Mouse (Mus musculus): ENCODE results near the gene Atxn7l1. TPM values are rescaled to one million over a fixed set of nuclear protein-coding genes. Genes with fewer than 3 reads are reported as not detected.

The Atxn7l1 gene
- total RNA-seq, 4 experiments from 2014 or later, result 20.2 to 22.4 (median 20.7) TPM

DNA sequence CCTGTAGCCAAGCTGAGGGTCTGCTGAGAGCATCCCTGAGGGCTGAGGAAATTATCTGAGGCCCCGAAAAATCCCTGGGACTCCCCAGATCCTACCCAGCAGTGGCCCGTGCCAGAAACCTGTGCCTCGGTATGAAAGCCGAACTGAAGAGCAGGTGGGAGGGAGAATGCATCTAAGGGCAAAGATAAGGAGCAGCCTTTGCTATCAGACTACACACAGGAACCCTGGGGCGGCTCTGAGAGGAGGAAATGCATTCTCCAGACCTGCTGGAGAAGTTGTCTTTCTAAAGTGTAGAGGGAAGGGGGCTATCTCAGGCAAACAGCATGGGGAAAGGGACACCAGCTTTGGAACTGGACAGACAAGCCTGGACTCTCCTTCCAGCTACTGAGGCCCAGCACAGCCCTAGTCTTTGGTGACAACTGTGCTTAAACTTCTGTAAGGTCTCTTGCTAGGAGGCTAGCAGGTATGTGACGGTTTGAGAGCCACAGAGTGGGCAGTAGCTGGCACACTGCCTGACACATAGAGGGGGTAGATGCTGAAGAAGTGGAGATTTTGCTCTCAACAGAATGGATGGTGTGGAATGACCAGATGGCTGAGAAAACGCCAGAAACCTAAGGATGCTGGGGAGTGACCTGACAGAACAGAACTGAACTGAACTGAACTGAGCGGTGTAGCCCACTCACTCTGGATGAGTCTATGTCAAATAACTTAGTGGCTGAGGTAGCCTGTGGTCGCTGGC, 170.5 kb downstream of the Atxn7l1 start:
- no peak for DNase-seq (ENCODE audit: low spot score)

DNA sequence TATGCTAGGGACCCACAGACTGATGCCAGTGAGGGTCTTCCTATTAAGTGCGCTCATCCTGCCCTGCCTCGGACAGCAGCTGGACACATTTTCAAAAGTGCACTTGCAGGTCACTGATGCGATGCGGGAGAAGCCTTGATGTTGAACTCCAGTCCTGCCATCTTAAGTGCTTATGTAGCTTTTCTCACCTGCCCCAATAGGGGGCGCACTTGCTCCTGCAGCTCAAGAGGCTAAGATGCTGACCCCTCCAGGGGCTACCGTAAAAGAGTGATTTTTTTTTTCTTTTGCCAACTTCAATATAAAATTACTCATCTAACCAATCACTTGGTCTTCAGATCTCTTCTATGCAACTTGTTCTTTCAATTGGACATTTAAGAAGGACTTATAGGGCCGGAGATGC, 175.1 kb downstream of the Atxn7l1 start:
- DNase-seq (ENCODE audit: low spot score), result no peak

DNA sequence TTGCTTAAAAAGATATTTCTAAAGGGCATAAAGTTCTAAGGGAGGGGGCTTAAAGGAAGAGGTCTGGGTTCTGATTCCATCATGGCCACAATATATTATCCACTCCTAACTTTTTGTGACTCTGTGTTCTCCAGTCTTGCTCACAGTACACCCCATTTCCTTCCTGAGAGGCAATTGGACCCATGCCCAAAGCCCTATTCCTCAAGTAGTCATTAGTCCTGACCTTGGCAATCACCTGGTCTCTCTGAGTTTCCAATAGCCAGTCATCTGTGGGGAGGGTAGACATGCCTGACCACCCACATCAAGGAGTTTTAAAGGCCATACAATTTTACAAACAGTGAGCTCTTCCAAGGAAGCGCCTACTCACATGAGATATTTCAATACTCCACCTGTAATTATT, 176.3 kb downstream of the Atxn7l1 start:
- DNase-seq (ENCODE audit: low spot score), result no peak

DNA sequence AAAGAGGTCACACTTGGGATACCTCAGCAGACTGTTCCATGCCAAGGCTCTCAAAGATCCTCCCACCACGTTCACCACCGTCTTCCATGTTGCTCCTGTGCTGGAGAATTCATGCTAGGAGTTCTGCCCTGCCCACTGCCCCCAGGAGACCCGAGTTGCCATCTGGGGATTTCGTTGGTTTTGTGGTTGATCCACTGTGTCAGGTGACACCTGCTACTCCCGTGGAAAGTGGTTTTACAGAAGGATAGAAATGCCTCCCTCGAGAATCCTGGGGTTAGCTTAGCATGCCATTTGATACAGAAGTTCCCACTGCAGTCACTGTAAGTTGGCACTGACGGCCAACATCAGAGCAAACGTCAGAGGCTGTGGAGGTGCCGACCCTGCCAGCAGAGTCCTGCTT, 177.9 kb downstream of the Atxn7l1 start:
- DNase-seq (ENCODE audit: low spot score), result no peak

DNA sequence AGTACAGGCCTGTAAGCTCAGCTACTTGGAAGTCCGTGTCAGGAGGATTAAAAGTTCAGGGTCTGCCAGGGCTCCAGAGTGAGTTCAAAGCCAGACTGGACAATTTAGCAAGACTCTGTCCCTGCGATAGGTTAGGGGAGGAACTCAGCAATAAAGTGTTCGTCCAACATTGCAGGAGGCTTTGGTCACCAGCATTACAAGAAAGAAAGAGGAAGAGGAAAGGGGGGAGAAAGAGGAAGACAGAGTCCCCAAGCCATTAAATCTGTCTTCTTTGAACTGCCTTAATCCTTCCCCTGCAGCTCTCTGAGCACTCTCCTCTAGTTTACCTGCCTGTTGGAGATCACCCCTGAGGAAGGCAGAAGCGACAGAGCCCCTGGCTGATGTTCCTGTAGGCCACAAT, 184.6 kb downstream of the Atxn7l1 start:
- DNase-seq (ENCODE audit: low spot score), result no peak

DNA sequence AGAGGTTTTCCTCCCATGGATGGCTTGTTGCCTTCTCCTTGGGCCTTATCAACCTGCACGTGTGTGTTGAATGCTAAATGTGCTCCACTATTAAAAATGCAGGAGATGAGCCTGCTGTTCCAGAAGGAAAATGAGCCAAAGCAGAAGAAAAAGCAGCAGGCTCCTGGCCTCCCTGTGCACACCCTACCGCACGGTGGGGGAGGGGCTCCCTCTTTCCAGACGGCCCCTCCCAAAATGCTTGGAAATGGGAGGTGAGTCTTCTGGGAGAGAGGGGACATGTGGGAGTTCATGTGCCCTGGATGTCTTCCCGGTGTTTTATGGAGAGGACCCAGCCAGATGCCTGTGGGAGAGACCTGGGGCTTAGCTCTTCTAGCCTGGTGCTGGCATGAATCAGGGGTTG, 185.3 kb downstream of the Atxn7l1 start:
- no peak for DNase-seq (ENCODE audit: low spot score)

DNA sequence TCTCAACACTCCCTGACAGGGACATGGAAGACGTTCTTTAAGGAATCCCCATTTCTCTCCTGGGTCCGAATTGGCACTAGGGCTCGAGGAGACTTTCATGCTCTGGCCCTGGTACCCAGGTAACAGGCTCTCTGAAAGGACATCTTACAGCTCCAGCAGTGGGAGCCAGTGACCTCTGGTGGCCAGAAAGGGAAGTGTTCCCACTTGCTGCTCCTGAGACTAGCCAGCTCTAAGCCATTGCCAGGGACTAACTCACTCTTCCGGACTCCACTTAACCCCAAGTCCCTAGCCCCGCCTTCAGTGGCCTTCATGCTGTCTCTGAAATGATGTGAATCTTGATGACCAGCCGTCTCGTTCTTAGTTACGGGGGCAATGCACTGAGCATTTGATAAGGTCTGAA, 186.4 kb downstream of the Atxn7l1 start:
- peak; percentile 84 for DNase-seq (ENCODE audit: low spot score)

DNA sequence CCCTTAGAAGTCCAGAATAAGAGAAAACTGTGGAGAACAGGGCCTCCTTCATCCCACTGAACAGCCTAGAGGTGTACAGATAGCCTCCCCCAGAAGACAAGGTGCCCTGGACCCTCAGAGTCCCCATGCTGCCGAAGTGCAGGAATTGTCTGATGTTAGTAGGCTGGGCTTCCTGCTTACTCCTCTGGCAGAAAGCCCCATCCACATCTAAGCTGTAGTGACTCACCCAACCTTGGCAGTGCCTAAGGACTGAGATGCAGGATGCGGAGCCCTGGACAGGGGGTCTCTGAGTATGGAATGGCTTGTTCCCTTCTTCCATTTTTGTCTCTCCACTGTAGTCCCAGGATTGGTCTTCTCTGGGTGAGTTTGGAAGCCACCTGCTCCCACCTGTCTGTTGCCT, 187.0 kb downstream of the Atxn7l1 start:
- DNase-seq (ENCODE audit: low spot score), result no peak

DNA sequence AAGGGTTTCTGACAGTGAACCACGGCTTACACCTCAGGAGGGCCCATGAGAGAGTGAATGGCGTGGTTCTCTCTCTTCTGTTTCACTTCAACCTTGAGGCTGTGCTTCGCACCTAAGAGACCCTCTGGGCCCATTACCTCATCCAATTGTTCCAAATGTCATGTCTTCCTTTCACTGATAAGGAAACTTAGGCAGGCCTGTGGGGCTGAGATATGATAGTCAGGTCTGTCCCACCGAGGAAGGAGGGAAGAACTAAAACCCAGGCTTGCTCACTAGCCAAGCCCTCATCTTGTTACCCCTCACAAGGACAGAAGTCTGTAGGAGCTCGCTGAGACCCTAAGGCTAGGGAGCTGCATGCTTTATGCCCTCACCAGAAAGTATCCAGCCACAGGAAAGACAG, 187.5 kb downstream of the Atxn7l1 start:
- DNase-seq (ENCODE audit: low spot score), result no peak

DNA sequence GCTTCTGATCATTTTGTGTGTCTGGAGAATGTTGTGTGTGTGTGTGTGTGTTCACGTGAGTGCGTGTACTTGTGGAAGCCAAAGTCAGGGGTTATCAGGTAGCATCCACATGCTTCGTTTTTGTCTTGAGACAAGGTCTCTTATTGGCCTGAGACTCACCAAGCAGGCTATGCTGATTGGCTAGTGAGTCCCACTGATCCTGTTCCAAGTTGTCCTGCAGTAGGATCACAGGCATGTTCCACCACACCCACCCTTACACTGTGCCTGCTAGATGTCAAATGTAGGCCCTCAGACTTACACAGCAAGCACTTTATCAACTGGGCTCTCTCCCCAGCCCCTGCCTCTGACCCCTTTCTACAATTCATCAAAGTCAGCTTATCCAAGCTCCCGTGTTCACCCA, 187.9 kb downstream of the Atxn7l1 start:
- no peak for DNase-seq (ENCODE audit: low spot score)

DNA sequence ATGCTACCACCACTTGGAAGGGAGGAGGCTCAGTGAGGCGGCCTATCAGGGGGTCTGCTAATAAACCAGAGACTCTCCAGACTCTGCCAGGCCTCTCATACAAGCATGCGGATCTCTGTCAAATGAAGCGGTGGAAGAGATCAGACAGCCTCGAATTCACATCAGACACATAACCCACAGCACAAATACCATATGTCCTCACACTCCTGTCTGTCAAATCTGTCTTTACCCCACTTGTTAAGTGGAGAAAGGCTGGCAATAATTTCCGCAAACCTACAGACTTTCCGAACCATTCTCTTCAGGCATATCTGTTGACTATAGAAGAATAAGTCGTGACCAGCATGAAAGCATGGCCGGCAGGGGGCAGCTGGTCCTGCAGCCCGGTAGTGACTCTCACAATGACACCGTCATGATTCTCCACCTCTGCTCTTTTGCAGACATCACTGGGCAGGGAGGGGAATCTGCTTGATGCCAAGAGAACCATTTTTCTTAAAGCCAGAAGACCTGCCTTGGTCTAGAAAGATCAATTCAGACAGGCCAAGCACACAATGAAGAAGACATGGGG, 189.2 kb downstream of the Atxn7l1 start:
- no peak for DNase-seq (ENCODE audit: low spot score)

DNA sequence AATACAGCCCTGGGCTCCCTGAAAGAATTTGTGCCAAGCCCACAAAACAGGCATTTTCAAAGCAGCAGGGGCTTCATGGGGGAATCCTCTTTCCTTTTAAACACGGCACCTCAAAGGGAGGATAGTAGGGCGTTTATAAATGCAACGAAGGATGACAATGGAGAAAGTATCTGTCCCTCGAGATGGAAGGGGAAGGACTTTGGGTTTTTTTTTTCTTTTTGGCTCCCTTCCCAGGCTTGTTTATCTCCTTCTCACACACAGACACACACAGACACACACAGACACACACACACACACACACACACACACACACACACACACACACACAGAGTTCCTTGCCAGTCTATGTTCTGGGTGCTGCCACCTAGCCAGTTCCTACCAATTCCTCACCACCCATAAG, 189.8 kb downstream of the Atxn7l1 start:
- no peak for DNase-seq (ENCODE audit: low spot score)

DNA sequence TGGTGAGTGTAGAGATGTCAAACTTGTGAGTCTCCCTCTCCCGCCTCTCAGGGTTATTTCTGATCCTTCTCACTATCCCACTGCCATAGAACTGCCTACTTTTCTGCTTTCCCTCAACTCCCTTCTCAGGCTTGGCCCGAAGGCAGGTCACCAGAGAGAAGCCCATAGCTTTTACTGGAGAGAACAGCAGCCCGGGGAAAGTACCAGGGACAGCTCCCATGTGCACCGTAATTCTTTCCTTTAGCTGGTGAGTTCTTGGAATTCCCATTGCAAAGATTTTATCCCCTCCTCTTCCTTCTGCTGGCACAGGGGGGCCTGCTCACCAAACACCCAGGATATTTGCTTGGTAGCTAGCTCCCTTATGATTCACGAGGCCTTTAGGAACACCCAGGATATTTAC, 190.7 kb downstream of the Atxn7l1 start:
- DNase-seq (ENCODE audit: low spot score), result no peak

DNA sequence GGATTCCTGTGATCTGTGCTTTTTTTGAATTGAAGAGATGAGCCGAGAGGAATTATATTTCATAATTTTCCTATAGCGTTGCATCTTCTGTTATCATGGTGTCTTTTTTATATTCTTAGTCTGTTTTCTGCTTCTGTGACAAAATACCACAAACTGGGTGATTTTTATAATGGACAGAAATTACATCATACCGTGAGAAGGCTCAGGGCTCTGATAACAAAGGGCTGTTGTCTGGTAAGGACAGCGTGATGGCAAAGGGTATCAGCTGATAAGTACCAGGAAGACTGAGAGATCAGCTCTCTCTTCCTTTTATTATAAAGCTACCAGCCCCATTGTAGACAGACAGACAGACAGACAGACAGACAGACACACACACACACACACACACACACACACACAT, 192.3 kb downstream of the Atxn7l1 start:
- DNase-seq (ENCODE audit: low spot score), result no peak

DNA sequence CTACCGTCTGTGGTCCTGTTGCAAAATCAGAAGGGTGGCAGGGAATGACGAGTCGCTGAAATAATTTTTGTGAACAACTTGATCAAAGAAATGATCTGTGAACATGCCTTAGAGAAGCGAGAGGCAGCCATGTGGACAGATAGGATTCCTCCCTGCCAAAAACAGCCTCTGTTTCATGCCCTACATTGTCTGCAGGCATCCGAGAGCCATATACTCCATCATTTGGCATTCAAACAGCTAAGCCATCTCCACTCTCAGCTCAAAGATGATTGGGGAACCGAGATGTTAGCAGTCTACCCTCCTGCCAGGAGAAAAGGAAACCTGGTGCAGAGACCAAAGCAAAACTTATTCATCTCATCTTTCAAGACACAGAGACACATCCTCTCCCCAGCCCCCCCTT, 193.2 kb downstream of the Atxn7l1 start:
- no peak for DNase-seq (ENCODE audit: low spot score)

DNA sequence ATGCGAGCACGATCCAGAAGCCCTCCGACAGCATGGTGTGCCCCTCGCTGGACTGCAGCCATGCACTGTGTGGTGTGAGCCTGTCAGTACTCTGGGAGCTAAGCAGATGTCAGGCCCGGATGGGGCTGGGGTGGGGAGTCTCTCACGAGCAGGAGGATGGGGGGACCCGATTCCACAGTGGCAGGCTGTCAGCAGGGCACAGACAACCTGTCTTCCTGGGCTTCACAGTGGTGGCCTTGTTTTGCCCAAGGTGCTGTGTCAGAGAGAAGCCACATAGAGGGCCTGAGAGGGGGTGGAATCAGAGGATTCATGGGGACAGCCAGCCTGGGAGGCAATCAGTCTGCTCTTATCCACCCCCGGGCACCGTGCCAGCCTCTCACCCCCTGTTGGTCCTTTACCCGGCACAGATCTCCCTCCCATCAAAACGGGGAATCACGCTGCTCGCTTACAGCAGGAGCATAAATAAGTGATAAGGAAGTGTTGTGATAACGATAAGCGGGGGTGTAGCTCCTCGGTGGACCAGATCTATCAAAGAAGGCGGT, 193.9 kb downstream of the Atxn7l1 start:
- DNase-seq (ENCODE audit: low spot score), result no peak

DNA sequence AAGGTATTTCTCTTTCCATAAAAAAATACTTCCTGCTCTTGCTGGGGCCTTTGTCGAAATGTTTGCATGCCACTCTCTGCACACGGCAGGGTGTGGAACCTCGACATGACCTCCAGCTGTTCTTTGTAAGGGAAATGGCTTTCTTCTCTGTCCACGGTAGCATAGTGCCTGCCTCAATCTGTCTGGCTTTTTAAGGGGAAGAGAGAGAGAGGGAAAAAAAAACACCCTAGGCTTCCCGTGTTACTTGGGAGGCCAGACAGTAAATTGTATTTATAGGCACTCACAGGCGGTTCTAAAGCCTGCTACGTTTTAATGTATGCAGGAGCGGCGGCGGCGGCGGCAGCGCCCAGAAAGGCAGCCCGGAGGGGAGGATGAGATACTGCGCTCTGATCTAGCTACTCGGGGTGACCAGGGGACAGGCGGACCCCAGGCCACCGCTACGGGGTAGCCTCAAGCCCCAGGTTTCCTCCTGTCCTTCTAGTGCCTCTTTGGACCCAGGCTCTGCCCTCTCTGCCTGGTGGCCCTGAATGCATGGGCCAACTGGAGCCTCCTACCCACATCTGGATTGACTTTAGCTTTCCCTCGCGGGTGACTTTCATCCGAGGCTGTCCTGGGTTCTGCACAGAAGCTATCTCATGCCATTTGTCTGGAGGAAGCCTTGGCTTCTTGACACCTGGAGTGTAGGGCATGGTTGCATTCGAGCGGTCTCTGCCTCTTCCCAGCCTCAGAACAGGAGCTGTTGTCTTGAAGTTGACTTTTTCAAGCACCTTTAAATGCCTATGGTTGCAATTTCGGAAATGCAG, 197.7 kb downstream of the Atxn7l1 start:
- no peak for DNase-seq (ENCODE audit: low spot score)

DNA sequence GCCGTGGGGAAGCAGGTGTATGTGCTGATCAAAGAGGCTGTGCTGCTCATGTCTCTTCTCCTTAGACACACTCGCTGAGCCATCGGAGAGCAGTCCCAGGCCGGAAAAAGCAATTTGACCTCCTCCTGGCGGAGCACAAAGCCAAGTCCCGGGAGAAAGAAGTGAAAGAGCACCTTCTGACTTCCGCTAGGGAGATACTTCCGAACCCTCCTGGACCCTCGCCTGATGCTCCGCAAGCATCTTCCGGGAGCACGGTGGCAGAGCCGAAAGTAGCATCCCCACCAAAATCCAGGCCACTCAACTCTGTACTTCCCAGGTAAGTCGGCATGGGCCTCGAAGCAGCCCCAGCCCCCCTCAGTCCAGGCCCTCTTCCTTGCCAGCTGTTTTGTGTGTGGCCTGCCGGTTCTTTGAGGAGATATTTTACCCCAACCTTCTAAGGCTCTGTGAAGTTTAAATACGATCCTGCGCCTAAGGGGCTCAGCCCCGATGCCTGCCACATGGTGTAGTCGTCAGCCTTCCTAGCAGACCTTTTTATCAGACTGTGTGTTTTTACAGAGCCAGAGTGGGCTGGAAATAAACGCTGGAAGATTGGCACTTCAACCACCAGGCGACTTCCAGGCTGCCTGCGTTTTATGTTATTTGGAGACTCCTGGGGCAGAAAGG, 198.4 kb downstream of the Atxn7l1 start:
- no peak for DNase-seq (ENCODE audit: low spot score)

DNA sequence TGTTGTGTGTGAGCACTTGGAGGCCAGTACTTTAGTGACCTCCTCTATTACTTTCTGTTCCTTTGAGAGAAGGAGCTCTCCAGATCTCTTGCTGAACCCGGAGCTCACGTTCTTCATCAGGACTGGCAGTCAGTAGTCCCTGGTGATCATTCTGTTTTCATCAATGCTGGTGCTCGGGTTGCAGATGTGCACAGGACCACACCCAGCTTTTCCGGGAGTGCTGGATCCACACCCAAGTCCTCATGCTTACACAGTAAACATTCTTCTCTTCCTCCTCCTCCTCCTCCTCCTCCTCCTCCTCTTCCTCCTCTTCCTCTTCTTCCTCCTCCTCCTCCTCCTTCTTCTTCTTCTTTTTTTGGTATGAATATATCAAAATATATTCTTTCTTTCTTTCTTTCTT, 205.2 kb downstream of the Atxn7l1 start:
- DNase-seq (ENCODE audit: low spot score), result no peak

DNA sequence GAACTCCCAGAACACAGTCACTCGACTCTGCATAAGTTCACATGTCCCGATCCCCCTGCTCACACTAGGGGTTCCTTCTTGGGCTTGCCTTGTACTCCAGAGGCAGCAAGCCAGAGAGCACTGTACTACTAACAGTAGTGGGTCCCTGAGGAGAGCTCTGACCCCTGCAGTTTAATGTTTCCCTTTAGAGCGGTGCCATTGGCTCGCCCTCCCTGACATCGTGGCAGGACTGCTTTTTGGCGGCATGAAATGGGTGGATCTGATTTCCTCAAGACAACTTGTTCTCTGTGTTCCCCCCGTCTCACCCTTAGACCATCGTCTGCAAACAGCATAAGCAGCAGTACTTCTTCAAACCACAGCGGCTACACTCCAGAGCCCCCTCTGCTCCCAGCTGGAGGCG, 210.9 kb downstream of the Atxn7l1 start:
- no peak for DNase-seq (ENCODE audit: low spot score)

DNA sequence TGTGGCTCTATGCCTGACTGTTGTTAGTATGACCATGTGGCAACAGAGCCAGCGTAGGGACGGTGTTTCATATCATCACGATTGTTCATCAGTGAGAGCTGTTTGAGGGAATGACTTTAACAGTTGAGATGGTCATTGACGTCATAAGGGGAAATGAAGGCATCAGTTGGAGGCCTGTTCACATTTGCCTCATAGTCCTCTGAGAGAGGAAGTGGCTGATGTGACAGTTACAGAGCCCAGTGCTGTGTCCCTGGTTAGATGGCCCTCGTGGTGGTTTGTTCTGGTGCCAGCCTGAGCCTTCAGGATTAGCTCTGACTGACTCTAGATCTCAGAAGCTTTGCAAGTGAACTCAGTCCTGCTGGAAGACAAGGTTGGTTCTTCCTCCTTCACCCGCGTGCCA, 211.7 kb downstream of the Atxn7l1 start:
- no peak for DNase-seq (ENCODE audit: low spot score)

DNA sequence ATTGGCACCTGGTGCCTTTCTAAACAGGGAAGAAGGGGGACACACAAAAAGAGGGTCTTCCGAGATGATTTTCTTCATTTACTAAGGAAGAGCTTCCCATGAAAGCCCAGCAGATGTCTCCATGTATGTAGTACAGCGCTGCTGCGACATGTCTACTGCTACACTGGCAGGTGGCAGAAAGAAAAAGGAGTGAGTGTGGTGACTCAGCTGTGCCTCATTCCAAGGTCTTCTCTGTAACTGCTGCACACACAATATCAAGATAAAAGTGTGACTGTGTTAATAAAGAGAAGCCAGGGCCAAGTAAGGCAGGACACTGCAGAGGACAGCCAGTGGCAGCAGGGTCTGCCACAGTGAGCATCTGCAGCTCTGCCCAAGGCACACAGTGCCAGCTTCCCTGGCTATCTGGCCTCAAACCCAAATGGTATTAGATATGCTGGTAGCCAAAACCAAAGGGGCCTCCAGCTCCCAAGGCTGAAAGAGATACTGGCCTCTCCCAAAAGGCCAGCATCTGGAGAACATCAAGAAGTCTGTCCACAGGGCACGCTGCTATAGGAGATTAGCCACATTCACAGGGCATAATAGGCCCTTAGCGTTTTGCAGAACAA, 212.5 kb downstream of the Atxn7l1 start:
- DNase-seq (ENCODE audit: low spot score), result no peak
